Mouse (Mus musculus) heart, embryonic 16.5 days (tissue): Measurements from ENCODE around the gene Zfp609. TPM values are rescaled to one million over a fixed set of nuclear protein-coding genes. Genes with fewer than 3 reads are reported as not detected.
"Not testable (repeated sequence)": the region's sequence is repeated elsewhere in the genome, so short reads cannot be mapped to it uniquely, and the experiment has no call there.

Experiments used
- ATAC-seq: fragments of 200-750 bp; cut with Nextera tagmentation; replicated peaks from 2 replicates; pipeline ENCODE4 v1.8.0; 2017; ENCODE audit warnings: moderate number of reproducible peaks; ENCODE audit not compliant: insufficient read depth, low FRiP score; ENCODE audit errors: extremely low read depth
- H3K27ac ChIP-seq: fragments of 300-500 bp; sonication (generic); 2 replicates; pipeline ENCODE4 v1.5.1; 2014; ENCODE audit warnings: mild to moderate bottlenecking, low read length, control low read depth, moderate library complexity
- H3K27me3 ChIP-seq: fragments of 300-500 bp; sonication (generic); 2 replicates; pipeline ENCODE4 v1.6.1; 2014; ENCODE audit warnings: low read length, mixed read lengths; ENCODE audit not compliant: control insufficient read depth, insufficient read depth
- H3K36me3 ChIP-seq: fragments of 300-500 bp; sonication (generic); 2 replicates; pipeline ENCODE4 v1.6.1; 2014; ENCODE audit not compliant: control insufficient read depth, insufficient read depth
- H3K4me1 ChIP-seq: fragments of 300-500 bp; sonication (generic); 2 replicates; pipeline ENCODE4 v1.6.1; 2014; ENCODE audit warnings: low read length, mixed read lengths; ENCODE audit not compliant: control insufficient read depth, insufficient read depth
- H3K4me2 ChIP-seq: fragments of 300-500 bp; sonication (generic); 2 replicates; pipeline ENCODE4 v1.6.1; 2014; ENCODE audit warnings: low read depth, mild to moderate bottlenecking, control low read depth, low read length
- H3K4me3 ChIP-seq: fragments of 300-500 bp; sonication (generic); 2 replicates; pipeline ENCODE4 v1.5.1; 2014; ENCODE audit warnings: mild to moderate bottlenecking, control low read depth, low read length
- H3K9ac ChIP-seq: fragments of 300-500 bp; sonication (generic); 2 replicates; pipeline ENCODE4 v1.6.1; 2014; ENCODE audit warnings: low read length, control low read depth
- H3K9me3 ChIP-seq: fragments of 300-500 bp; sonication (generic); replicated peaks from 2 replicates; pipeline ENCODE4 v1.6.1; 2016; ENCODE audit warnings: low read length; ENCODE audit not compliant: control insufficient read depth
- WGBS: fragments of 180-500 bp; shearing (Covaris S2); extraction: QIAGEN DNeasy Blood & Tissue Kit; methylation state at CpG from one replicate; pipeline ENCODE4 v1.1.7; 2014; 5-methylcytosine and 5-hydroxymethylcytosine counted together
- polyA plus RNA-seq: library from polyadenylated mRNA; unstranded; fragments of >200 nt; fragmentation: Nextera tagmentation; extraction: Ambion mirVana; gene quantifications from 2 replicates; pipeline ENCODE4 v1.2.1, GENCODE M21; 2015

Zfp609 gene
- polyA plus RNA-seq, 1 experiment from 2014 or later, result 4.2 TPM

DNA sequence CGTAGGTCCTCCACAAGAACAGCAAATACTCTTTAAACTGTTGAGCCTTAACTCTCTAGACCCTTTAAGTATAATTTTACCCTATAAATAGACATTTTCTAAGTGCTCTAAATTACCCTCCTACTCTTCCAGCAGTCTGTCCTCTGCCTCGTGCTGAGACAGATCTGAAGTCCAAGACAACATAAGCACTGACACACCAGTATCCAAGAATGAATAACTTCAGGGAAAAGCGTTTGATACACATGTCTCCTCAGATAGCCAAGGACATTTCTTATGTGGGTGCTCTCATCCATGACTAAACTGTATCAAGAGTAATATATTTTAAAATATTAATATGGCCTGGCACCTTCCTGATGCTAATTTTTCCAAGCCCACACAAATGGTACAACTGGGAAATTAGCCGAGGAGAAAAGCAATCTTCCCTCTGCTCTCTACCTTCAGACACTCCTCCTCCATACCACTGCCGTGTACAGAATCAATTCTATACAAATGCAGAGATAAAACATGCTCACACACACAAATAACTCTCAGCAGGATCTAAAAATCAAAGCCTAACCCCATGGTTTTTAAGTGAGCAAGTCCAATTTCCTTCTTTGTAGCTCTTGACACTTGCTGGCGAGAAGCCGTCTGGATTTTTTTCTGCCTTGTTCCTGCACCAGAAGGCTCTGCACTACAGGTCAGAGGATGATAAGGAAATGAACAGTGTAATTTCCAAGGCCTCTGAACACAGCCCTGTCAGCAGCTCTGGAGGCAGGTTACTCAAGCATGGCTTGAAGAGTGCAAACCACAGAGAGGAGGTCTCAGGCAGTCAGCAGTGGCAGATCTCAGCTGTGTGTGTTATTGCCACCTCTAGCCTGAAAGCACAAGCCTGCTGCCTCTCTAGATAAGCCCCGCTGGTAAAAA lies 40.2 kb downstream of the Zfp609 start:
- WGBS, result 20% methylated on average over 8 of the region's 8 CpGs
- peaks cover 58% of the 10 kb centered on the region for H3K4me1 ChIP-seq
- peak; percentile 85 for ATAC-seq
- no peak overlapping the region for H3K4me3 ChIP-seq
- no peaks in the 10 kb centered on the region for H3K36me3 ChIP-seq
- no peaks in the 10 kb centered on the region for H3K9me3 ChIP-seq
- H3K27ac ChIP-seq, result peak overlapping the region; percentile 68
- peak overlapping the region; percentile 49 for H3K4me2 ChIP-seq
- H3K9ac ChIP-seq, result peak overlapping the region; percentile 34; the same call in 1 of the 2 replicates
- H3K27me3 ChIP-seq, result no peaks in the 10 kb centered on the region

GRCm38 (mm10) chr9:65785772-65786368 lies 41.5 kb downstream of the Zfp609 start:
- Histone ChIP-seq H3K36me3 (no peaks in the 10 kb centered on the region), H3K27ac (no peak overlapping the region), H3K9me3 (no peaks in the 10 kb centered on the region), H3K4me3 (no peak overlapping the region), H3K4me1 (peaks cover 46% of the 10 kb centered on the region), H3K9ac (no peak overlapping the region), H3K4me2 (no peak overlapping the region), H3K27me3 (no peaks in the 10 kb centered on the region)
- no peak for ATAC-seq
- 50% methylated on average over 4 of the region's 4 CpGs for WGBS

DNA sequence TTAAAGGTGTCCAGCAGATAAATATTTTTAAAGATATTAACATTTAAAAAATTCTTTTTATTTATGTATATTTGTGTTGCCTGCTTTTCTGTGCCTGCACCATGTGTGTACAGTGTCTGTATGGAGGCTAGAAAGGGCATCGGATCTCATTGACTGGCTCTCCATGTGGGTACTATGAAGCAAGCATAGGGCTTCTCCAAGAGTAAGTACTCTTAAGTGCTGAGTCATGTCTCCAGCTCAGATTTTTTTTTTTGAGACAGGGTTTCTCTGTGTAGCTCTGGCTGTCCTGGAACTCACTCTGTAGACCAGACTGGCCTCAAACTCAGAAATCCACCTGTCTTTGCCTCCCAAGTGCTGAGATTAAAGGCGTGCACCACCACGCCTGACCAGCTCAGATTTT lies 47.7 kb downstream of the Zfp609 start:
- H3K4me3 ChIP-seq, H3K4me2 ChIP-seq, H3K36me3 ChIP-seq, H3K9ac ChIP-seq, H3K9me3 ChIP-seq, H3K27me3 ChIP-seq, H3K27ac ChIP-seq, ATAC-seq: not testable (repeated sequence)
- 84% methylated on average over 3 of the region's 3 CpGs for WGBS
- peaks cover 16% of the 10 kb centered on the region for H3K4me1 ChIP-seq

DNA sequence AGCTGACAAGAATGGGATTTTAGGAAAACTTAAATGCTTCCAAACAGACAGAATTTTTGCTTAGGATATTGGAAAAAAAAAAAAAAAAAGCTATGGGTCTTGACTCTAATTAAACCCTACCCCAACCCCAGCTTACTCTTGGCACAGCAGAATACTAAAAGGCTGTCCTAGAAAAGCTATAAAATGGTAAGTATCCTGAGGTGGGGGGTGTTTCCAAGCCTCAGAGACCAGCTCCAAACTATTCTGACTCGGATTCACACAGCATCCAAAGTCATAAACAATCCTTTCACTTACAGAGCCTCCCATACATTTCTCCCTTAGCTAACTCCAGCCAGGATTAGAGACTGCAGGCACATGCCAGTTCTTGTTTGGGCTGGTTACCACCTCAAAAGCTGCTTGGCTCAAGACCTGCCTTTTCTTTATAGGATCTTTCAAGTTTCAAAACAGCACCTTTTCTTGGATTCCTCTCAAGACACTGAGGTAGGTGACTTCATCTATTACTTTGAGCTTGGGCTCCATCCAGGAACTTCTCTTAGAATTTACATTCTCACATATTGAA lies 50.4 kb downstream of the Zfp609 start:
- 29% methylated on average over 1 of the region's 1 CpGs for WGBS
- Histone ChIP-seq H3K9me3 (peaks cover 4% of the 10 kb centered on the region), H3K9ac (no peak overlapping the region), H3K4me1 (peaks cover 12% of the 10 kb centered on the region), H3K36me3 (0 out of 2 replicates have a peak, but pooled peaks cover 2% of the 10 kb centered on the region), H3K4me2 (no peak overlapping the region), H3K4me3 (no peak overlapping the region), H3K27me3 (no peaks in the 10 kb centered on the region), H3K27ac (no peak overlapping the region)
- no peak for ATAC-seq

DNA sequence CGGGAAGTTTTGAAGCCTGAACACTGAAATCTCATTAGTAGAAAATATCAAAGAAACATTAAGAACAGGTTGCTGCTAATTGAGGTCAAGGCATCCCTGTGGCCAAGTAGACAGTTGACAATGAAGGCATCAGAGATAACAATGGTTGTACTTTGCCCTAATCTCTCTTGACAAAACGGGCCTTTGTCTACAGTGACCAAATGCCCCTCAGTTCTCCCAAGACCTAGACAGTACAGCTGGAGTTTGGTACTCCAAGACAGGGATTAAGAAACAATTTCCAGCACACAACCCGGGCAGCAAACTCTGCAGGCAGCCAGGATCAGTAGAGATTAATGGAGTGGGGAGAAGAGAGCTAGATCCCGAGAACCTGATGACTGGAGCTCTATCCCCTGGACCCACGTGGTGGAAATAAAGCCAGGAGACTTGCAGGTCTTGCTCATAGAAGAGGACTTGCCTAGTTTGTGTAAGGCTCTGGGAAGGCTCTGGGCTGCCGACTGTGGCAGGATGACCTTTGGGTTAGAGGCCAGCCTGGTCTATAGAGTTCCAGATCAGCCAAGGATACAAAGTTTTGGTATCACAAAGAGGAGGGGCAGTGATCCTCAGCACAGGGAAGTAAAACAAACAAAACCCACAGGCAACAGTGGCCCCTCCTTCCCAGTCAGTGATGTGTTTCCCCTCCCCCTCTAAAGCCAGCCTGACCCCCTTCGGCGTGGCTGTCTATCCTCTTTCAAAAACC lies 51.1 kb downstream of the Zfp609 start:
- H3K4me1 ChIP-seq, result peaks cover 15% of the 10 kb centered on the region
- 0 out of 2 replicates have a peak, but pooled peaks cover 2% of the 10 kb centered on the region for H3K36me3 ChIP-seq
- no peak for ATAC-seq
- WGBS, result 31% methylated on average over 8 of the region's 8 CpGs
- H3K4me2 ChIP-seq, result no peak overlapping the region
- no peak overlapping the region for H3K27ac ChIP-seq
- H3K9ac ChIP-seq, result no peak overlapping the region
- no peak overlapping the region for H3K4me3 ChIP-seq
- H3K27me3 ChIP-seq, result no peaks in the 10 kb centered on the region
- peaks cover 4% of the 10 kb centered on the region for H3K9me3 ChIP-seq

GRCm38 (mm10) chr9:65773783-65774182 lies 53.6 kb downstream of the Zfp609 start:
- WGBS, result 96% methylated on average over 7 of the region's 7 CpGs
- 0 out of 2 replicates have a peak, but pooled peaks cover 2% of the 10 kb centered on the region for H3K36me3 ChIP-seq
- H3K27ac ChIP-seq, result no peak overlapping the region
- no peak for ATAC-seq
- H3K27me3 ChIP-seq, result no peaks in the 10 kb centered on the region
- peaks cover 15% of the 10 kb centered on the region for H3K4me1 ChIP-seq
- no peak overlapping the region for H3K9ac ChIP-seq
- H3K9me3 ChIP-seq, result peaks cover 4% of the 10 kb centered on the region
- no peak overlapping the region for H3K4me2 ChIP-seq
- no peak overlapping the region for H3K4me3 ChIP-seq

DNA sequence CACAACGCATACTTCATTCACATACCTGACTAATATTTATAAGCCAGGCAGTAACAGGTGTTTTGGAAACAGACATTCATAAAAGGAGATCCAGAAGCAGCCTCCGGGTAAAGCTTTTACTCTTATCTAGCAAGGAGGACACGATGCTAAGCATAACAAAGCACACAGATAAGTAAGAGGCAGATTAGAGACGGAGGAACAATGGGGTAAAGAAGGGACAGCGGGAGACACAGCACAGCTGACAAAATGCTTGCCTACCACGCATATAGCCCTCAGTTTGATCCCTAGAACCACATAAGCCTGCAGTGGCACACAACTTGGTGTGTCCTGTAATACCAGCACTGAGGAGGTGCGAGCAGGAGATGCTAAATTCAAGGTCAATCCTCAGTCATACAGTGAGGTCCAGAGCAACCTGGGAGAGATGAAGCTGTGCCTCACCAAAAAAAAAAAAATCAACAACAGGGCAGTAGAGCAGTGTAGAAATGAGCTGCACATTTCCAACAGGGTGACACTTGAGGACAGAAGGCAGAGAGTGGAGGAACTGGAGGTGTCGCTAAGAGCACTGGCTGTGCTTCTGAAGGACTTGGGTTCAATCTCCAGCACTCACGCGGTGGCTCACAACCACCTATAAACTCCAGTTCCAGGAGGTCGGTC lies 56.2 kb downstream of the Zfp609 start:
- Histone ChIP-seq H3K9me3 (peaks cover 4% of the 10 kb centered on the region), H3K27me3 (no peaks in the 10 kb centered on the region), H3K4me3 (no peak overlapping the region), H3K9ac (no peak overlapping the region), H3K4me1 (peaks cover 4% of the 10 kb centered on the region), H3K36me3 (0 out of 2 replicates have a peak, but pooled peaks cover 2% of the 10 kb centered on the region), H3K27ac (no peak overlapping the region), H3K4me2 (no peak overlapping the region)
- 33% methylated on average over 11 of the region's 11 CpGs for WGBS
- ATAC-seq, result no peak

DNA sequence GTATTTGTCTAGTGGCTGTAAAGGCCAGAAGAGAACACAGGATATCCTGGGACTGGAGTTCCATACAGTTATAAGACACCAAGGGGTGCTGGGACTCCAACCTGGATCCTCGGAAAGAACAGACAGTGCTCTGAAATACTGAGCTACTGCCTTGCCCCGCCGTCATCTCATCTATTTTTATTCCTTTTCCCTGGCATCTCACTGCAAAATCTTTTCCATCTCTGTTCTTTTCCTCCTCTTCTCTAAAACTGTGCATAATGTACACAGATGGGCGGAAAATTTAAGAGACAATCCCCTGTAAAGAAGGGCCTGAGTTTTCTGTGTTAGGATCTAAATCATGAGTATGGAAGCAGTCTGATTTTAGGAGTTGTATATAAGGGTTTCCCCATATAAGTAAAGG lies 64.6 kb downstream of the Zfp609 start:
- Histone ChIP-seq H3K4me3 (no peak overlapping the region), H3K9ac (no peak overlapping the region), H3K27ac (no peak overlapping the region), H3K4me1 (peaks cover 6% of the 10 kb centered on the region), H3K9me3 (no peaks in the 10 kb centered on the region), H3K36me3 (no peaks in the 10 kb centered on the region), H3K27me3 (no peaks in the 10 kb centered on the region), H3K4me2 (no peak overlapping the region)
- 93% methylated on average over 4 of the region's 4 CpGs for WGBS
- no peak for ATAC-seq
